Mouse (Mus musculus): ENCODE data around the gene Dok7.
A peak's percentile ranks its signal among the peaks of the same experiment; 100 is the strongest.

The Dok7 gene

GRCm38 (mm10) chr5:35056604-35057432 lies at the start of gene Dok7:
Dok7 (plus strand) TSS chr5:35056766.
- no peak for DNase-seq

- DNase-seq = no peak
These were observed 47.4 kb upstream of the Dok7 start for GRCm38 (mm10) chr5:35009163-35009562.

- no peak for DNase-seq
These were observed 45.9 kb upstream of the Dok7 start for GRCm38 (mm10) chr5:35010656-35011055.

GRCm38 (mm10) chr5:35011156-35011923 lies 45.2 kb upstream of the Dok7 start:
- DNase-seq = no peak

- DNase-seq = no peak
These were observed 42.5 kb upstream of the Dok7 start for GRCm38 (mm10) chr5:35014036-35014435.

- DNase-seq = no peak
These were observed 36.8 kb upstream of the Dok7 start for GRCm38 (mm10) chr5:35019673-35020300.

GRCm38 (mm10) chr5:35020410-35021241 lies 35.9 kb upstream of the Dok7 start:
- DNase-seq = no peak

- DNase-seq = peak in 1 of 2 experiments; percentile 40
These were observed 31.6 kb upstream of the Dok7 start for GRCm38 (mm10) chr5:35024975-35025374.

- DNase-seq = no peak
These were observed 27.3 kb upstream of the Dok7 start for GRCm38 (mm10) chr5:35029303-35029702.

GRCm38 (mm10) chr5:35029755-35030154 lies 26.8 kb upstream of the Dok7 start:
- DNase-seq = no peak

- peak in 1 of 2 experiments; percentile 32 for DNase-seq
These were observed 23.5 kb upstream of the Dok7 start for GRCm38 (mm10) chr5:35033068-35033467.

GRCm38 (mm10) chr5:35033619-35034018 lies 22.9 kb upstream of the Dok7 start:
- DNase-seq = no peak

GRCm38 (mm10) chr5:35035141-35035540 lies 21.4 kb upstream of the Dok7 start:
- no peak for DNase-seq

- no peak for DNase-seq
These were observed 20.8 kb upstream of the Dok7 start for GRCm38 (mm10) chr5:35035795-35036194.

GRCm38 (mm10) chr5:35037438-35037837 lies 19.1 kb upstream of the Dok7 start:
- no peak for DNase-seq

- no peak for DNase-seq
These were observed 15.2 kb upstream of the Dok7 start, which contains the start of gene Hgfac for GRCm38 (mm10) chr5:35041268-35041829. Hgfac (plus strand) TSS chr5:35041509.

GRCm38 (mm10) chr5:35042431-35043109 lies 14.0 kb upstream of the Dok7 start:
- DNase-seq = peak; percentile 17 to 22

- peak in 1 of 2 experiments; percentile 63 for DNase-seq
These were observed 13.5 kb upstream of the Dok7 start for GRCm38 (mm10) chr5:35043110-35043451.

- DNase-seq = no peak
These were observed 6.0 kb upstream of the Dok7 start for GRCm38 (mm10) chr5:35050541-35050940.

- no peak for DNase-seq
These were observed 1.9 kb upstream of the Dok7 start for GRCm38 (mm10) chr5:35054628-35055027.

- no peak for DNase-seq
These were observed 1.5 kb upstream of the Dok7 start for GRCm38 (mm10) chr5:35055076-35055475.

GRCm38 (mm10) chr5:35057582-35057981 lies 1.0 kb downstream of the Dok7 start:
- DNase-seq = no peak

Data from spleen, adult 18-20 months (tissue).